Mouse (Mus musculus) liver, adult 2 months (tissue): ENCODE results near the gene Rps8.

Source experiments
- CTCF ChIP-seq: fragments of 200-500 bp; IDR thresholded peaks from 2 replicates; pipeline ENCODE4 v1.5.1; 2011; ENCODE audit warnings: low read depth, low read length, control low read depth
- POLR2A ChIP-seq: fragments of 200-500 bp; IDR thresholded peaks from 2 replicates; pipeline ENCODE4 v1.6.1; 2011; ENCODE audit warnings: low read length, control low read depth; ENCODE audit not compliant: insufficient read depth; ENCODE audit errors: extremely low read depth

DNA sequence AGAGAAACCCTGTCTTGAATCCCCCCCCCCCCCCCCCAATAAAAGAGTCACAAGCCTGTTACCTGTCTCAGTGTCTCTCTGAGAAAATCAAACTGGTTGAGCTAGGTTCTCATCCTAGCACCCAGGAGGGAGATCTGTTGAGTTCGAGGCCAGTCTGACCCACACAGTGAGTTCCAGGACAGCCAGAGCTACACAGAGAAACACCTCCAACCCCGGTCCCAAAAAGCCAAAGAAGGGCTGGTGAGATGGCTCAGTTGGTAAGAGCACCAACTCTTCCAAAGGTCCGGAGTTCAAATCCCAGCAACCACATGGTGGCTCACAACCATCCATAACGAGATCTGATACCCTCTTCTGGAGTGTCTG lies 46.9 kb upstream of the Rps8 start:
- no peak for TF ChIP-seq POLR2A
- no peak for TF ChIP-seq CTCF
